Mouse (Mus musculus) cerebellum, adult 11 months (tissue): ENCODE results near the gene D17Wsu92e.
A peak's percentile ranks its signal among the peaks of the same experiment; 100 is the strongest.
"Not testable (repeated sequence)": the region's sequence is repeated elsewhere in the genome, so short reads cannot be mapped to it uniquely, and the experiment has no call there.

Source experiments
- DNase-seq: peaks from one replicate; pipeline ENCODE4 v3.0.0; 2022

D17Wsu92e gene

DNA sequence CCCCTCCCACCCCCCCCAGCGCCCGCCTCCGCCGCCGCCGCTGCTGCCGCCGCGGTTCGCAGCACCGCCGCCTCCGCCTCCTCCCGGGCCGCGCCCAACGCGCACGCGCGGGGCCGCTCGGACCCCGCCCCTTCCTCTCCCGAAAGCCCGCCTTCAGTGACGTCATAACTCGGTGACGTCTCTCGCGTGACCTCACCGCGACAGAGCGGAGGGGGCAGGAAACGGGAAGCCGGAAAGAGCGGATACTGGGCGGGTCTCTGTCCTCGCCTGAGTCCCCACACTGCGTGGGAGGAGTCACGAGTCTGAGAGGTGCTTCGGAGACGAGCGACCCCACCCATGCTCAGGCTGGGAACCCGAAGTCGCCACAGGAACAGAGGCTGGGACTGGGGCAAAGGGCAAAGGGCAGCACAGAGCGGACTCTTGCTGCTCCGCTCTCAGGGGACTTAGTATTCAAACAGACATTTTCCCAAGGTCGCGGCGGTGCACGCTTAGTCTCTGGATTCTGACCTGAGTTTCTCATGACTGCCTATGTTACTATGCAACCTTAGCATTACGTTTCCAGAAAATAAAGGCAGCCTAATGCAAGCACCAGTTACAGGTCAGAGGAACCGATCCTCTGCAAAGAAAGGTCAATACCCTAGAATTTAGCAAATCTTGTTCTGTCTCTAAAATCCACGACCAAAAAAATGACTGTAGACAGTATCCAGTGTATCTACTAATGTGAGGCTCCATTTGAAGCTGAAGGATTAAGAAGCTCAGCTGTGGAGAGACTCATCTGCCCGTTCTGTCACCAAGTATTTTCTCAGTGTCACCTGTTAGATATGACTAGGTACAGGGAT lies at the start of gene D17Wsu92e:
D17Wsu92e (minus strand) TSS at position 81 of the 839 bp plus-strand sequence.
- DNase-seq: peak; percentile 98

DNA sequence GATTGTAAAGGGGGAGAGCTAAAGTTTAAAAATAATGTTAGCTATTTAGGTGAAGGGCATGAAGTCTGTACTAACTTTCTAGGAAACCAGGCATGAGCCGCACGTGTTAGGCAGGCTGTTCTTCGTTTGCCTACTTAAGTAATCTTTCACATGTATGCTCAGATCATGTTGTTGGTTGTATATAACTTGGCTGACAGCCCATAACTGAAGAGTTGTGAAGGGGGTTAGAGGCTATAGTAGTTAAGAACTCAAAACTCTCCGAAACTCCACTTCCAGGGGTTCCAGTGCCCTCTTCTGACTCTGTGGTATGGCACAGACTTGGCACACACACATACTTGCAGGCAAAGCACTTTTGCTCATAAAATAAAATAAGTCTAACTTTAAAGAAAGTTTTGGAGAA lies 46.3 kb upstream of the D17Wsu92e start:
- DNase-seq: no peak

DNA sequence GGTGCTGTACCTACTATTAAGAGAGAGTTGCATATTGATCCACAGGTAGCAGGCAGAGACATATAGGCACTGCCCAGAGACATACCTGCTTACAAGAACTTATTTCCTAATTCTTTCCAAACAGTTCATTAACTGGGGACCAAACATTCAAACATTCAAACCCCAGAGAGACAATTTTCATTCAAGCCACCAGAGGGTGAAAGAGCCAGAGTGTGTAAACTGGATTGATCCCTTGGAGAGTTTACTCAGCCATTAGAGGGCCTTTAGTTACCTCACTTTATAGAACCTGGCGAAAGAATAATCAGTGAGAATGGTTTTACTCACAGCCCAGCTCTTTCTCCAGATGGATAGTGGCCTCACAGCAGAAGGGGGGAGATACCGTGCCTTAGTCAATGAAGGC lies 45.0 kb upstream of the D17Wsu92e start:
- no peak for DNase-seq

DNA sequence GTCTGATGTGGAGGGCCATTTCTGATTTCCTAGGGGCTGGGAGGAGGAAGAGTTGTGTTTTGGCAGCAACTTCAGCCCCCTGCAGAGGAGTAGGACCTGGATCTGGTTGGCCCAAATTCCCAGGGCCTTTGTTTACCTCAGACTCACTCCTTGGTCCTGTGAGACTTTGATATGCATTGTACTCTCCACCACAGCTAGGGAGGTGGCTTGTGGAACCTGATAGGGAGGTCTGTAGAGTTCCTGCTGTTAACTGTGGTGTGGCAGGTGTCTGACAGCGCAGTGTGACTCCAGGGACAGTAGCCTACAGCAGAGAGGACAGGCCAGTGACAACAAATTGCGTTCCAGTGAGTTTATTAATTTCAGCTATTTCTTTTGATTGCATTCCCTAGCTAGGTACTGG lies 38.7 kb upstream of the D17Wsu92e start:
- DNase-seq: no peak

DNA sequence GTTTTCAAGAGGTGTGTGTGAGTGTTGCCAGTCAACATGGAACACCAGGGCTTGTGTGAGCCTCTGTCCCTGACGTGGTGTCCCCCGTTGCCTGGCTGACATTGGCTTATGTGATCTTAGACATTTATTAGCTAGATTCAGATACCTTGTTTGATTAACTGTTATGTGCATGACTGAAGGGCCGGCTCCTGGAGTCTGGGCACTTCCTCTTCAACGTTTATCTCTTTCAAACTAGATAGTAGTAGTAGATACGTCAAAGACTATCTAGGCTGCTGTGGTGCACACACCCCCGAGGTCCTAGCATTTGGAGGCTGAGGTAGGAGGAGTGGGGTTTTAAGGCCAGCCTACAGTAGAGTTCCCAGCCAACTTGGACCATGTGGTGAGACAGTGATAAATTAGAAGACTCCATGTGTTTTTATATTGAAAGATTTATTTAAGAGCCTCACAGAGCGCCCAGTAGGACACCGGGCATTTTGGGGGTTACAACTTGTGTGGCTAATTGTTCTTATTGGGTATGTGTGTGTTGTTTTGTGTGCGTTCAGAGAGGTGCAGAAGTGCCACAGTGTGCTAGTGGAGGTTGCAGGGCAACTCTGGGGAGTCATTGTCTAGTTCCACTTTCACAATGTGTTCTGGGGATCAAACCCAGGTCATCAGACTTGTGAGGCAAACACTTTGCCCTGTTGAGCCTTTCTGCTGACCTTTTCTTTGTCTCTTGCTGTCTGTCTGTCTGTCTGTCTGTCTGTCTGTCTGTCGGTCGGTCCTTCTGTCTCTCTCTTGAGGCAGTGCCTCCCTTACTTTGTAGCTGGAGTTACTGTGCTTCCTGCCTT lies 37.4 kb upstream of the D17Wsu92e start:
- no peak for DNase-seq

DNA sequence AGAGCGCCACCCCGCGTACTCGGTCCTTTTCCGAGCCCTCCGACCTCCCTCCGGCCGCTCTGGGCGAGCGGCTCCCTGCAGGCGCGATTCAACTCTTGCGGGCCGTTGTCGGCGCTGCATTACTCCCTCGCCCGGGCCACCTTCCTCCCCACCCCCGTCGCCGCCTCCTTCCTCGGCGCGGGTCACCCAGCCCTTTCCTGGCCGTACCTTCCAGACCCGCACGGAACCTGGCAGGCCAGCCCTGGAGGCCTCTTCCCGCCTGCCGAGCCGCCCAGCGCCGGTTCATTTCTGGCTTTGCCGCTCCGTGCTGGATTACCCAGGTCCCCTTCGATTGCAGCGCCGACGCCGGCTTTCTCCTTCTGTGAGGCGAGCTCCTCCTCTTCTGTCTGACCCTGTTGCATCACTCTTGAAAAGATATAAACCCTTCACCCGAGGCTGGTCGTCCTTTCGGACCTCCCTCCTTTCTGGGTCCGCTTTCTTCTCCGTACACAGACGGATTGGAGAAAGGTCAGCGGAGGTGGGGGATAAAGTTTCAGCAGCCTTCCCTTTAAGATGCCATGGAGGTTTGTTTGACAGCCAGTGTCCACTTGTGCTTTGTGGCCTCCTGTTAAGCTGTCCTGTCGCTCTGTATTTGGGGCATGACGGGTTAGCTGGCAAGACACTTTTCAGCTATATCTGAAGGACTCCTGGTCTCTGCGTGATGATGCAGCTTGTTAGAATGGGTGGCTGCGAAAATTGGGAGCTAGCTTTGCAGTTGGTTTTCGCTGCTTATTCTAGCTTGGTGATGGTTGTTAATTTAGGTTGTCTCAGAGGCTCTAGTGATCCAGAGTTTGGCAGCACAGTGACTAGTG lies 36.6 kb upstream of the D17Wsu92e start:
- DNase-seq: no peak

DNA sequence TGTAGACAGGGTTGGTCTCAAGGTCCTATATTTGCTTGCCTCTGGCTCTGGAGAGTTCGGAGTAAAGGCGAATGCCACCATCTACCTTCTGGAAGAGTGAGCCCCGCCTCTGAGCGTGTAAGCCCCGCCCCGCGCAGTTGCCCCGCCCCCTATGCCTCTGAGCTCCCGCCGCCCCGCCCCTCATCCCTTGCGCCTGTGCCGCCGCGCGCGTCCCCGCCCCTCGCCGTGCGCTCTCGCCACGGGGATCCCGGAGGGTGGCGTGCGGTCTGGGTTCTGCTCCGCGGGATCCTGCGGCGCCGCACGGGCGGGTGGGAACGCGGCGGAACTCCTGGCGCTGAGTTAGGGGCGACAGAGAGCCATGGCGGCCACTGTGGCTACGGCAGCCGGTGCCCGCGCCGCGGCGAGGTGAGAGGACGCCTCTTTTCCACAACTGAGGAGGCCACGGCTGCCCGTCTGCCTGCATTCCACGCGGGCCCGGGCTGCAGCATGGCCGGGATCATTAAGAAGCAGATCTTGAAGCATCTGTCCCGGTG lies 35.9 kb upstream of the D17Wsu92e start, which contains the start of gene Uhrf1bp1:
Uhrf1bp1 (plus strand) TSS at position 177 of the 533 bp plus-strand sequence.
- DNase-seq: peak; percentile 74

DNA sequence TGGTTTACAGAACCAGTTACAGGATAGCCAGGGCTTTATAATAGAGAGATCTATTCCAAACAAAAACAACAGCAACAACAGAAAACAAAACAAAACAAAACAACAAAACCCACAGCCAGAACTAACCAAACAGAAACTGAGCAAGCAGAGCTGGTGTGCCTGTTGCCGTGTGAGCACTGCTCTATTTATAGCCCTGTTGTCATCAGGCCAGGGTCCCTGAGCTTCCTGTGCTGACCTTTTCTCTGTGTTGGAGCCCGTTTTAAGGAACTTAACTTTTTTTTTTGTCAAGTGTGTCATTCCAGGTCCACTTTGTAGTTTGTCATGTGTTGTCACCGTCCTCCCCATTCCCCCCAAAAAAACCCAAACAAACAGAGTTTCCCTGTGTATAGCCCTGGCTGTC lies 30.6 kb upstream of the D17Wsu92e start:
- DNase-seq: no peak

DNA sequence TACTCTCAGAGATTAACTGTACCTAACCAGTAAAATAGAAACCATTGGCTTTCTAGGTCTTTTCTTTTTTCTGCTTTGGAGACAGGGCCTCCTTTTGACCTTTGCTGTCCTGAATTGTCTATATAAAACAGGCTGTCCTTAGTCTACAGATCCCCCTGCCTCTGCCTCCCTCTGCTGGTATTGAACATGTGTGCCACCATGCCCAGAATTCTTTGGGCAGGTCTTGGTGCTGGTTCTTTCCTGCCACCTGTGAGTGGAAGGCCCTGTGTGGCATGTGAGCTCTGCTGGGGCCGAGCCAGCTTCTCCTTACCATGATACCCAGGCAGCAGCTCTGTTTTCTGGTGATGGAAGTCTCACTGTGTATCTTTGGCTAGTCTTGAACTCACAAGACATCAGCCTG lies 27.9 kb upstream of the D17Wsu92e start:
- no peak for DNase-seq

DNA sequence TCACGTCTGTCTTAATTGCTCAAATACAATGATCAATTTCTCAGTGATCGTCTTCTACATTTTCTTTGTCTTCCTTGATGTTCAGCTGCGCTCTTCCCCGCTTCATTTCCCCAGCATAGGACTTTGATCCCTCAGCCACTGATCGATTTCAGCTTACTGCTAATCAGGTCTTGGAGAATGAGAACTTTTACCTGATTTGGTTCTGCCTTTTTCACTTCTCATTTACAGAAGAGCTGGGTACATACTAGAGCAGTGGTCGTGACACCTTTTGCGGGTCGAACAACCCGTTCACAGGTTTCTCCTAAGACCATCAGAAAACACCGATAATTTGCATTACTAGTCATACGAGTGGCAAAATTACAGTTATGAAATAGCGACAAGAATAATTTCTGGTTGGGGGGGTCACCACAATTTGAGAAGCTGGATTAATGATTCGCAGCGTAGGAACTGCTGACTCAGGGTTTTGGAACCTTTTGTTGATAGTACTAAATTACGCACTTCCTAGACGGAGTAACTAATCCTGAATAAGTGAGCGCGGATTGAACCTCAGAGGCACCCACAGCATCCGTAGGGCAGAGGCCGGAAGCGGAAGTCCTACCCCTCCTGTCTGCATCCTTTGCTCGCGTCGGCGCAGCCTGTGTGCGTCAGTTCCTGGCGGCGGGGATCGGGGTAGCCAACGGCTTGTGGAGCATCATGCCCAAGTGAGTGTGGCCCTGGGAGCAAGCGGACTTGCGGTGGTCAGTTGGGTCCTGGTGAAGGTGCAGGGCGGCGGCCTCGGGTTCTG lies 19.2 kb upstream of the D17Wsu92e start:
- peak; percentile 92 for DNase-seq

DNA sequence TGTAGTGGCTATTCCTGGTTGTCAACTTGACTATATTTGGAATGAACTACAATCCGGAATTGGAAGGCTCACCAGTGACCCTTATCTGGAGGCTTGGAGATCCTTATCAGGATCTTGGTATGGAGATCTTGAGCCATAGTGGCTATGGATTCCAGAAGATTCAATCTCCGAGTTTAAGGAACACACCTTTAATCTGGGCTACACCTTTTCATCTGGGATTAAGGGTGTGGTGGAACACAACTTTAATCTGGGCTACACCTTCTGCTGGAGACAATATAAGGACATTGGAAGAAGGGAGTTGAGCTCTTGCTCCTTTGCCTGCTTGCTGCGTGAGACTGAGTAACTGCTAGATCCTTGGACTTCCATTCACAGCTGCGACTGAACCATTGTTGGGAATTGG lies 17.4 kb upstream of the D17Wsu92e start, which contains the start of gene Snrpc:
Snrpc (plus strand) TSS at position 301 of the 400 bp plus-strand sequence.
- DNase-seq: not testable (repeated sequence)

DNA sequence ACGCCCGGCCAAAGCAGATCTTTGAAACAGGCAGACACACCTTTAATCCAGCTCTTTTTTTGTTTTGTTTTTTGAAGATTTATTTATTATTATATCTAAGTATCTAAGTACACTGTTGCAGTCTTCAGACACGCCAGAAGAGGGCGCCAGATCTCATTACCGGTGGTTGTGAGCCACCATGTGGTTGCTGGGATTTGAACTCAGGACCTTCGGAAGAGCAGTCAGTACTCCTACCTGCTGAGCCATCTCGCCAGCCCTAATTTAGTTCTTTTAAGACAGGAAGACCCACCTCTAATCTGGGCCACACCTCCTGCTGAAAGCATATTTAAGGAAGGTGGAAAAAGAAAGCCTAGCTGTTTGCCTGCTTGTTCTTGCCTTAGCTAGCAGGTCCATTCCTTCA lies 10.0 kb upstream of the D17Wsu92e start:
- no peak for DNase-seq

DNA sequence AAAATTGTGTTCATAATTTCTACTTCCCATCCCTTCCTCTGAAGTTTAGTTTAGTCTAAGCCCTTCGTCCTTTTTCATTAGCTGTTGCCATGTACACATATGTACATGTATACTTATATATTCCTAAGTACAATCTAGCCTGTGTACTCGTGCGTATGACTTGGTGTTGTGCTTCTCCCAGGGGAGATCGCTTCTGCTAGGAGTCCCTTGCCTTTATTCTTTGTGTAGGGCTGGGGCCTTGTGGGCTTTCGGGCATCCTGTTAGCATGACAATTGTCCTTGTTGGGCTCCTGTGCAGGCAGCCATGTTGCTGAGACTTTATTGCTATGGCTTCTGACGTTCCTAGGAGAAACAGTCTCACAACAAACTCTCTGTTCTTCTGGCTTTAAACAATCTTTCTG lies 7.1 kb upstream of the D17Wsu92e start:
- DNase-seq: no peak

DNA sequence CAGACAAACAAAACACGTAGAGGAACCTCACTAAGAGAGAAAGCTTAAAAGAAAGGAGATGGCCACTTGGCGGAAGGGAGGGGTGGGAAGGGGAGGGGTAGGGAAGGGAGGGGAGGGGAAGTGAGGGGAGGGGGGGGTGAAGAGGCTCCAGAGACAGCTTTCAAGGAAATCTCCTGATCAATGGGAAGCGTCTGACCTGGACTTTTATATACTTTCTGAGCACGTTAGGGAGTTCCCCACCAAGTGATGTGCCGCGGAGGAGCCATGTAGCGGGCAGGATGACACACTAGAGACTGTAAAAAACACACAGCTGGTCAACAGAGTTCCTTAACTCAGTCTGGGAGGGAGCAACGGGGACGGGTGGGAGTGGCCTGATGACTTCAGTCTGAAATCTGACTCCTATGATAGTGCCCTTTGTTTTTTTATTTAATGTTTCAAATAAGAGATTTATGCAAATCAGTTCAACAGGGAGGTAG lies 6.5 kb upstream of the D17Wsu92e start:
- no peak for DNase-seq

DNA sequence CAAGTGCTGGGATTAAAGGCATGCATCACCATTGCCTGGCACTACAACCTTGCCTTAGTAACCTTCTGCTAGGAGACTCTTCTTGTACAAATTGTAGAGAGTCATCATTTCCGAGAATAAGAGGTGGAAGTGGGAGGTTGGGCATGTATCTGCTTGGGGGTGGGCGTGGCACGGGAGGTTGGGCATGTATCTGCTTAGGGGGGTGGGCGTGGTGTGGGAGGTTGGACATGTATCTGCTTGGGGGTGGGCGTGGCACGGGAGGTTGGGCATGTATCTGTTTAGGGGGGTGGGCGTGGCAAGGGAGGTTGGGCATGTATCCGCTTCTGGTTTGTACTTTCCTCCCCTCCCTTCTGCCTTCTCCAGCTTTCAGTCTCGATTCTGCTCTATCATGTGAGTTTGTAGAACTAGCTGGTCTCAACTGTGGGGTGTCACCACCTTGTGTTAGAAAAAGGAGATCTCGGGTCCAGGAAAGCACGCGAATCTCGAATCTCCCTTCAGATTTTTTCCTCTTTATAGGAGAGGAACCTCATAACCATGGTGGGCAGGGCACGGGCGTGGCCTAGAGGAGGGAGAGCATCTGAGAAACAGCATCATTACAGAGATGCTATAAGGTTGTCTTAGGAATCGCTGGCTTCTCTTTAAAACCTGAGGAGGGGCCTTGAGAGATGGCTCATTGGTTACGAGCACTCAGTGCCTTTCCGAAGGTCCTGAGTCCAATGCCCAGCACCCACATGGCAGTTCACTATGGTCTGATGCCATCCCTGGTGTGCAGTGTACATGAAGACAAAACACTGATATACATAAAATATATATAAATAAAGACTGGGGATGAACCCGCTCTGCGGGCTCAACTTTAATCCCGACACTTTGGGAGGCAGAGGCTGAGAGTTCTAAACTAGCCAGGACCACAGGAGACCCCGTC lies 5.8 kb upstream of the D17Wsu92e start:
- DNase-seq: no peak

DNA sequence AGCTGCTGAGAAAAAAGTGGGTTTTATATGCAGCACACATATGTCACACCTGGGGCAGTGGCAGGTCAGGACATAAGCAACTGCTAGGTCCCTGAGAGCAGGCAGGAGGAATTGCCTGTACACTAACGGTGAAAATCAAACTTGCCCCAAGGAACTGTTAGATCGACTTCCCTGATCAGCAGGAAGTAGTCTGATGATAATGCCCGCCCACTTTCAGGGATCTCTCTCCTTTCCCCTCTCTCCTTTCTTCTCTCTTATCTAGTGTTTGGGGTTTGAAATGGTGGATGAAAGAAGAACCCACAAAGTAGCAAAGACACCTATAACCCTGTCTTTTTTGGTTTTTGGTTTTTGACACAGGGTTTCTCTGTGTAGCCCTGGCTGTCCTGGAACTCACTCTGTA lies 5.1 kb upstream of the D17Wsu92e start:
- DNase-seq: no peak

DNA sequence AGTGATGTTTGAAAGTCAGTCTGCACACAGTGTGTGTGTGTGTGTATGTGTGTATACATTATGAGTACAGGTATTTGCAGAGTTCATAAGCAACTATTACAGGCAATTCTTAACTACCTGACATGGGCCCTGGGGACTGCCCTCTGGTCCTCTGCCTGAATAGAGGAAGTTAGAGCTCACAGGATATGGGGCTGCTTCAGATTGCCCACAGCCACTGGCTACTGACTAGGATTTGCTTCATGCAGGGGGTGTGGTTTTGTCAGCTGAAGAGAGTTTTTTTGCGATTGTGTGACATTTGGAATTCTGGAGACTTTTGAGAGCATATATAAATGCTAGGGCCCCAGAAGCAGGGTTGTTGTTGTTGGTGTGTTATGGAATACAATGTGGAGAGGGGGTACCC lies 4.5 kb upstream of the D17Wsu92e start:
- DNase-seq: no peak

DNA sequence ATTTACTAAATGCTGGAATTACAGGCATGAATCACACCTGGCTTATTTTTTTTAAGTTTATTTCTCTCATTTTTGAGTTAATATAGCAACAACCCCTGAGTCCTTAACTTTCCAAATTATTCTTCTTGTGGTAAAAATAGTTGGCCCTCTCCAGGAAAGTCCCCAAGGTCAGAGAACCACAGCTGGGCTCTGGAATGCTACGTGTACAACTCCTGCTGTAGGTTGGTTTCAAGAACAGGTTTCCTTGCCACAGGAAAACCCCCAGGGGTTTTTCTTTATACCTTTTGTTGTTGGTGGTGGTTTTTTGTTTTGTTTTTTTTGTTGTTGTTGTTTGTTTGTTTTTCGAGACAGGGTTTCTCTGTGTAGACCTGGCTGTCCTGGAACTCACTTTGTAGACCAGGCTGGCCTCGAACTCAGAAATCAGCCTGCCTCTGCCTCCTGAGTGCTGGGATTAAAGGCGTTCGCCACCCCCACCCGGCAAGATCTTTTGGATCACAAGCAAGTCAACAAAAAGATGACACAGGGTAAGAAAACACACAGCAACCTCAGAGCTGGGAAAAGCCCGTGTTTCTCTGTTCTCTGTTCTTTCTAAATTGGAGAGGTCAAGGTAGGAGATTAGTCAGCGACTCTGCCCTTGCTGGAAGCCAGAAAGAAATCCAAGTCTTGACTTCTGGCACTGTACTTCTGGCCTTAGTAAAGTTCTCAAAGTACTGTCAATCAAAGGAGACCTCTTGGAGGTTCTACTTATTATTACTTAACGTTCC lies 2.9 kb upstream of the D17Wsu92e start:
- DNase-seq: no peak
